Mouse (Mus musculus) mouse trophoblast stem cell (cell line): ENCODE data around the gene Lrrc8c.

Source experiments
- in situ Hi-C, 2 experiments: fragments of 300-500 bp; cut with MseI, MboI; formaldehyde crosslinking; loops; 2 replicates in 1 of 2; 3 replicates in 1 of 2; pipeline ENCODE4 v1.15.1; 2025

Gene Lrrc8c

GRCm38 (mm10) chr5:105519096-105519975 is at the start of gene Lrrc8c:
Gene Lrrc8c (plus strand): TSS chr5:105519388.
- in situ Hi-C loops: no loop called here

- in situ Hi-C loops: no loop called here
Observed at GRCm38 (mm10) chr5:105472983-105473705, 46.0 kb upstream of the Lrrc8c start.

- in situ Hi-C loops: no loop called here
Observed at GRCm38 (mm10) chr5:105477527-105477926, 41.7 kb upstream of the Lrrc8c start.

GRCm38 (mm10) chr5:105479673-105480072 is 39.5 kb upstream of the Lrrc8c start:
- in situ Hi-C loops: no loop called here

- in situ Hi-C loops: no loop called here
Observed at GRCm38 (mm10) chr5:105480561-105480960, 38.6 kb upstream of the Lrrc8c start.

GRCm38 (mm10) chr5:105483632-105484031 is 35.6 kb upstream of the Lrrc8c start:
- in situ Hi-C loops: no loop called here

- in situ Hi-C loops: no loop called here
Observed at GRCm38 (mm10) chr5:105484247-105484646, 34.9 kb upstream of the Lrrc8c start.

GRCm38 (mm10) chr5:105484891-105485290 is 34.3 kb upstream of the Lrrc8c start:
- in situ Hi-C loops: no loop called here

GRCm38 (mm10) chr5:105490211-105490610 is 29.0 kb upstream of the Lrrc8c start:
- in situ Hi-C loops: loop anchor here (5.0 kb wide), 1 partner anchor 83 kb away; no protein-coding TSS in a partner anchor

GRCm38 (mm10) chr5:105491389-105491788 is 27.8 kb upstream of the Lrrc8c start:
- in situ Hi-C loops: loop anchor here (5.0 kb wide), 1 partner anchor 84 kb away; no protein-coding TSS in a partner anchor

- in situ Hi-C loops: loop anchor here (5.0 kb wide), 1 partner anchor 85 kb away; no protein-coding TSS in a partner anchor
Observed at GRCm38 (mm10) chr5:105492367-105493246, 26.6 kb upstream of the Lrrc8c start.

GRCm38 (mm10) chr5:105493377-105493776 is 25.8 kb upstream of the Lrrc8c start:
- in situ Hi-C loops: loop anchor here (5.0 kb wide), 1 partner anchor 86 kb away; no protein-coding TSS in a partner anchor

GRCm38 (mm10) chr5:105494246-105494917 is 24.8 kb upstream of the Lrrc8c start:
- in situ Hi-C loops: loop anchor here (5.0 kb wide), 1 partner anchor 87 kb away; no protein-coding TSS in a partner anchor

GRCm38 (mm10) chr5:105494918-105495901 is 24.0 kb upstream of the Lrrc8c start:
- in situ Hi-C loops: loop anchor here (5.0 kb wide), 1 partner anchor 88 kb away; no protein-coding TSS in a partner anchor

GRCm38 (mm10) chr5:105496133-105496532 is 23.1 kb upstream of the Lrrc8c start:
- in situ Hi-C loops: no loop called here

- in situ Hi-C loops: no loop called here
Observed at GRCm38 (mm10) chr5:105496586-105496985, 22.6 kb upstream of the Lrrc8c start.

- in situ Hi-C loops: no loop called here
Observed at GRCm38 (mm10) chr5:105498429-105499000, 20.7 kb upstream of the Lrrc8c start.

GRCm38 (mm10) chr5:105499396-105499795 is 19.8 kb upstream of the Lrrc8c start:
- in situ Hi-C loops: no loop called here
